Mouse (Mus musculus) ES-CJ7 (cell line): ENCODE measurements around the gene Rp9.

Source experiments
- DNase-seq: peaks from one replicate; pipeline ENCODE4 v3.0.0; 2011; ENCODE audit warnings: low read depth, low spot score

Gene Rp9

GRCm38 (mm10) chr9:22366621-22367020 is 102.9 kb downstream of the Rp9 start:
- DNase-seq: no peak

GRCm38 (mm10) chr9:22366221-22366620 is 103.3 kb downstream of the Rp9 start:
- DNase-seq: no peak
